Mouse (Mus musculus) liver, embryonic 18 days (tissue): ENCODE results near the gene Gm21440. TPM values are rescaled to one million over a fixed set of nuclear protein-coding genes. Genes with fewer than 3 reads are reported as not detected.

ENCODE experiments used
- polyA plus RNA-seq: library from polyadenylated mRNA; depleted of rRNA; stranded (reverse); fragments of >200 nt; gene quantifications from 2 replicates; pipeline ENCODE4 v1.2.3, GENCODE M21; 2012; rRNA removed

Gene Gm21440
- polyA plus RNA-seq = not detected in 2 replicates

DNA sequence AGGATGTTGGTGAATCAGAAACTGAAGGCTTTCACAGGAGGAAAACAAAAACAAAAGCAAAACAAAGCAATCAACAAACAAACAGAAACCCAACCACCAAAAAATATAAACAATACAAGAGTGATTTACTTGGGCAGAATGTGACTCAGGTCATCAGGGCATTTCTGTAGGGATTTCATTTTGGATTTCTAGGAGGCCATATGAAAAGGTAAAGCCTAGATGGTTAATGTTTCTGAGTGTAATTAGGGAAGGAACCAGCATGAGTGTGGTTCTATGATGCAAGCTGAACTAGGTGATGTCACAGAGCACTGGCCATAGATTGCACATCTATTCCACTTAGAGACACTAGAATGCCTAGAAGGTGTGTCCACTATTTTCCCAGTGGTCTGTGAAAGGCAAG lies at the start of gene Gm21440, which contains the start of gene Gm21454:
Gm21440 (plus strand) TSS at position 301 of the 400 bp plus-strand sequence.
Gm21454 (plus strand) TSS at position 352 of the 400 bp plus-strand sequence.

DNA sequence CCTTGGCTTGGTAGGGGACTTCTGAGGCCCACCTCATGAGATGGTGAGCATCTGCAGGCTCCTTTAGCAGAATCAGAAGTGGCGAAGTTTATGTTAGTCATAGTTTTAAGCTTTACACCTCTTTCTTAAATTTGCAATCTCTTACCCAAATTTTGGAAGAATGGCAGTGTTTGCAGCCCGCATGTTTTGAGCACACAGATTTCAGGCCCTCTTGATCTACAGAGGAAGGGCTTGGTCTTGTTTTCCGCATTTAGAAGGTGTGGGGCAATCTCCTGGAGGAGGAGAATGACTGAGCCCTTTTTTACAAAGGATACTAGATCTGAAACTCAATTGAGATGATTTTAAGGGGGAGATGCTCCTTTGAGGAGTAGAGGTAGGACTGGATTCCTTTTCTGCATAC lies 28.4 kb upstream of the Gm21440 start, which contains the start of gene Gm21828:
Gm21828 (minus strand) TSS at position 101 of the 400 bp plus-strand sequence.

Other genes with a start within 250 kb of the Gm21440 start
- not detected in 2 replicates for gene Gm20807, start 209.5 kb upstream of the Gm21440 start, polyA plus RNA-seq
- not detected in 2 replicates for gene Gm21891, start 118.9 kb upstream of the Gm21440 start, polyA plus RNA-seq
- gene Gm21425, start 90.4 kb upstream of the Gm21440 start, polyA plus RNA-seq = not detected in 2 replicates
- not detected in 2 replicates for gene Gm21828, start 28.5 kb upstream of the Gm21440 start, polyA plus RNA-seq
- gene Gm21454, start 51 bp downstream of the Gm21440 start, polyA plus RNA-seq = not detected in 2 replicates
- gene Gm21725, start 96.7 kb downstream of the Gm21440 start, polyA plus RNA-seq = not detected in 2 replicates
- gene Gm21866, start 213.2 kb downstream of the Gm21440 start, polyA plus RNA-seq = not detected in 2 replicates
- not detected in 2 replicates for gene Gm20773, start 241.6 kb downstream of the Gm21440 start, polyA plus RNA-seq